Mouse (Mus musculus): ENCODE data around the gene Ankrd33. TPM values are rescaled to one million over a fixed set of nuclear protein-coding genes. Genes with fewer than 3 reads are reported as not detected.

Ankrd33 gene
- polyA plus RNA-seq, 1 experiment from 2014 or later: not detected

DNA sequence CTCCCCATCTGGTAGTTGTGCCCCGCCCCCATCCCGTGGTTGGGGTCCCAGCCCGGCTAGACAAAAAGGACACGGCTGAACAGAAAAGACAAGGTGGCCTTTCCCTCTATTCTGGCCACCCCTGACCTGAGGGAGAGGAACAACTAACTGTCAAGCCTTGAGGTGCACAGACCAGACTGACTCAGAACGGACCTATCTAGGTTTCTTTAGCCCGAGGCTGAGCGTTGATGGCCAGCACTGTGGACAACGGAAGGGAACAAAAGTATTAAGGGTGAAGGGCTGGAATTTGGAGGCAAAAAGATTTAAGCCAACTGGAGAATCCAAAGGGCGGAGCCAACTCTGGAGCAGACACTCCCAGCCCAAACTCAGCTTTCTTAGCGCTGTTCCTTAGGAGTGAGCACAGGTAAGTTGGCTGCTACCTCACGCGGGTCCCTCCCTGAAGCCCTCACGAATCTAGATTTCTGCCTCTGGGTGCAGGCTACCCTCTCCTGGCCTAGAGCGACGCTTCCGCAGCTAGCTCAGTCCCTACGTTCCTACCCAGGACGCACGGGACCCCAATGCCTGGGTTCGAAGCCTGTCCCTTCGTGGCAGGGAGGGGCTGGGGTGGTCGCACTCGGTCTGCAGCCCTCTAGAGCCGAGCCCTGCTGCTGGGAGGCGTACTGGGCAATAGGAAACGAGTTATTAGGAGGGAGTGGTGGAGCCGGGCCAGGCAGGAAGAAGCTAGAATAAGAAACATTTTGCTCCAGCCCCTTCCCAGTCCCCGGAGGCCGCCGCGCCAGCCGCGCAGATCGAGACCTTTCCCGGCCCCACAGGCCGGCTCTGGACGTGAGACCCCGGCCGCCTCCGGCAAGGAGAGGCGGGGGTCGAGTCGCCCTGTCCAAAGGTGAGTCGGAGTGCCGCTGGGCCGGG is 12.9 kb downstream of the Ankrd33 start, which contains the start of gene Acvrl1:
Gene Acvrl1 (plus strand): TSS at position 342 of the 909 bp plus-strand sequence.
- peak within 1 kb of the TSS; percentile 64 for H3K4me2 ChIP-seq (replicated peaks)
- H3K9ac ChIP-seq: peak within 1 kb of the TSS; percentile 51
- H3K27ac ChIP-seq: no peak within 1 kb of the TSS
- peaks cover 26% of the 10 kb centered on the region for H3K4me1 ChIP-seq
- 3% methylated on average over 46 of the region's 46 CpGs for WGBS
- H3K36me3 ChIP-seq: no peaks in the 10 kb centered on the region
- no peak; the same call in 1 of the 2 replicates for ATAC-seq (ENCODE audit: insufficient number of reproducible peaks, insufficient read depth, low FRiP score, low TSS enrichment)
- peak within 1 kb of the TSS; percentile 36 for H3K4me3 ChIP-seq
- H3K27me3 ChIP-seq: peaks cover 38% of the 10 kb centered on the region
- no peaks in the 10 kb centered on the region for H3K9me3 ChIP-seq

DNA sequence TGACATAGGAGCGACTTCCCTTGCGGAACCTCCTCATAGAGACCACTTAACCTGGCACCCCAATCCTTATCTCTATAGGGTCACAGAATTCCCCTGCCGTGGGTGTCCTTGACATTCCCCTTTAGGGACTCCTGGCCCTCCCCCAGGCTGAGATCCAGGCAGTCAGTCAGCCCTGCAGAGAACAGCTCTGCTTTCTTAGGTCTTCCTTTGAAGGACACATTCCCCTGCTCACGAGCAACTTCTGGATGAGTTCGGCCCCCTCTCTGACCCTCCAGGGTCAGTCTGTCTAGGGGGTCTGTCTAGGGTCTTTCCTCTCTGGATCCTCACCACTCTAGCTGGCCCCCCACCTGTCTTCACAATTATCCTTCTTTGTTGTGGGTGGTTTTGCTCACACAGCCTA is 13.9 kb downstream of the Ankrd33 start:
- no peaks in the 10 kb centered on the region for H3K9me3 ChIP-seq
- H3K27me3 ChIP-seq: peaks cover 38% of the 10 kb centered on the region
- peaks cover 35% of the 10 kb centered on the region for H3K4me1 ChIP-seq
- H3K4me2 ChIP-seq (replicated peaks): peak overlapping the region; percentile 64
- no peaks in the 10 kb centered on the region for H3K36me3 ChIP-seq
- no peak for ATAC-seq (ENCODE audit: insufficient number of reproducible peaks, insufficient read depth, low FRiP score, low TSS enrichment)
- no peak overlapping the region for H3K27ac ChIP-seq
- H3K9ac ChIP-seq: no peak overlapping the region
- 23% methylated on average over 5 of the region's 5 CpGs for WGBS
- peak overlapping the region; percentile 36; the same call in 1 of the 2 replicates for H3K4me3 ChIP-seq

DNA sequence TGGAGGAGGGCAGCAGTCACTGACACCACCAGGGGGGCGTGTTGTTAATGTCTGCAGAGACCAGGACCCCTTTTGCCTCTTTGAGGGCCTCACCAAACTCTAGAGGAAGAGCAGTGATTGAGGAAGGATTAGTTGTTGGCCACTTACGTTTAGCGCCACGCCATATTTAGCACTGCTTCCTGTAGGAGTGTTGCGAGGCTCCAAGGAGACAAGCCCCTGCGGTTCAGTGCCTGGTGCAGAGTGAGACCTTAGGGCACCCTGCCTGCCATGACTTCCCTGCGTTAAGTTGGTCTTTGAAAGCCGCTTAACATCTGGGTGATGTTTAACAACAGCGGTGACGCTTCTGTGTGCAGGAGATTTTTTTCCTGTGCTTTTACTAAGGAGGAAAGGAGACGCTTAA is 15.9 kb downstream of the Ankrd33 start:
- Histone ChIP-seq H3K4me1 (peaks cover 48% of the 10 kb centered on the region), H3K9me3 (no peaks in the 10 kb centered on the region), H3K9ac (no peak overlapping the region), H3K36me3 (no peaks in the 10 kb centered on the region), H3K27me3 (peaks cover 33% of the 10 kb centered on the region), H3K4me3 (no peak overlapping the region), H3K27ac (no peak overlapping the region), H3K4me2 (replicated peaks) (no peak overlapping the region)
- no peak for ATAC-seq (ENCODE audit: insufficient number of reproducible peaks, insufficient read depth, low FRiP score, low TSS enrichment)
- WGBS: 31% methylated on average over 11 of the region's 11 CpGs

DNA sequence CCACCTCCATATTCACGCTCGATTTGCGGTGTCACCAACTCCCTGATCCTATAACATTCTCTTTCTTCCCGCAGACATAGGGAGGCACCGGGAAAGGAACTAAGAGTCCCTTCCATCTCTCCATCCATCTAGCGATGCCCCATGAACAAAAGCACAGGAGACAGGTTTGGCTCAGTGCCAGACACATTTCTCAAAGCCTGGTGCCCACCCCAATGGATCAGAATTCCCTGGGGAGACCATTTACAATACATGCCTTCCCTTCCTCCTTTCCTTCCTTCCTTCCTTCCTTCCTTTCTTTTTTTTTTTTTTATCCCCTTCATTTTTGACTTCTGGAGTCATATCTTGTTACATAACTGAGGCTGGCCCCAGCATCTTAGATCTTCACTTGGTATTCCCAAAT is 16.5 kb downstream of the Ankrd33 start:
- 69% methylated on average over 6 of the region's 6 CpGs for WGBS

DNA sequence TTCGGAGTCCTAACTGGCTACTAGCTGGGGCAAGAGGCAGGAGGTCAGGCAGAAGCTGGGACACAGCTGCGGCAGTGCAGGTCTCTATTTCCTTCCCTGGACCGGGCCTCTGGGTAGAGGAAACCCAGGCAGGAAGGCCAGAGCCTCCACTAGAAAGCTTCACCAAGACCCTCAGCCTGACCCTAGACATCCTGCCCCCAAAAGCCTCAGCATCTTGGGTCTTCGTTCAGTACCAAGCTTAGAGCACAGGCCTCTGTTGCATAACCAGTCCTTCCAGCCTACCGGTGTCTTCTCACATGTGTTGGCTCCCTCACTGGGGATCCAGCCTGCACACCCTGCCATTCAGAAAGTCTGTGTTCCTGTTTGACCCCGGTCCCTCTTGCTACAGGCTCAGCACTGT is 17.2 kb downstream of the Ankrd33 start:
- Histone ChIP-seq H3K27ac (no peak overlapping the region), H3K36me3 (no peaks in the 10 kb centered on the region), H3K4me1 (peaks cover 48% of the 10 kb centered on the region), H3K4me2 (replicated peaks) (no peak overlapping the region), H3K9ac (no peak overlapping the region), H3K9me3 (no peaks in the 10 kb centered on the region), H3K4me3 (no peak overlapping the region), H3K27me3 (peaks cover 30% of the 10 kb centered on the region)
- no peak for ATAC-seq (ENCODE audit: insufficient number of reproducible peaks, insufficient read depth, low FRiP score, low TSS enrichment)
- 68% methylated on average over 6 of the region's 6 CpGs for WGBS

More for the DNA sequence above, 16.5 kb downstream of the Ankrd33 start:
- H3K9ac ChIP-seq: no peak overlapping the region
- H3K9me3 ChIP-seq: no peaks in the 10 kb centered on the region
- H3K4me3 ChIP-seq: no peak overlapping the region
- no peaks in the 10 kb centered on the region for H3K36me3 ChIP-seq
- H3K27me3 ChIP-seq: peaks cover 33% of the 10 kb centered on the region
- peaks cover 48% of the 10 kb centered on the region for H3K4me1 ChIP-seq
- ATAC-seq (ENCODE audit: insufficient number of reproducible peaks, insufficient read depth, low FRiP score, low TSS enrichment): no peak
- no peak overlapping the region for H3K27ac ChIP-seq
- no peak overlapping the region for H3K4me2 ChIP-seq (replicated peaks)

DNA sequence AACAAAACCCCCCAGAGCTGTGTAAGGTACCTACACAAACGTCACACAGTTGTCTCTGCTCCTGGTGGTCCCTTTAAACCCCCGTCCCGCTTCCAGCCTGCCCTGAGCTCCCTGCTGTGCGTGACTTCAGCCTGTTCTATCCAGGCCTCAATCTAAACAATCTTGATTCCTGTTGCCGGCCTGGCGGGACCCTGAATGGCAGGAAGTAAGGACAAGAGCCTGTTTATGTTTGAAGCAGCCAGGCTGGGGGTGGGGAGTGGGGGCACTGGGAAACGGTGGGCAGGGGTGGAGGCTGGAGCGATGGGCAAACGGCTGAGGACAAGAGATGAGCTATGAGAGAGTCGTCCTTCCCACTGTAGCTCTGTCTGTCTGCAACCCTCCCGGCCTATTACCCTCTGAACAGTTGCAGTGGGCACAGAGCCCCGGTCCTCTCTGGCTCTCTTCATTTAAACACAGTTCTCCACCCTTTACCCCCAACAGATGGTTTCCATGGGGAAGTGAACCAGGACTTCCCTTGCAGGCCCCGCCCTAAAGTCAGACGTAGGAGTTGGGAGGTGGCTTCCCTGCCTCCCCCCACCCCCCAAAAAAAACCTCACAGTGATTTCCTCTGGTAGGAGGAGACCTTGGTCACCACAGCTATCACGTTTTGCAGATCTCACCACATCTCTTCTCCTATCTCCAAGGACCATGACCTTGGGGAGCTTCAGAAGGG is 18.6 kb downstream of the Ankrd33 start:
- Histone ChIP-seq H3K4me2 (replicated peaks) (peak overlapping the region; percentile 36), H3K27ac (peak overlapping the region; percentile 74), H3K27me3 (peaks cover 16% of the 10 kb centered on the region), H3K9ac (no peak overlapping the region), H3K36me3 (no peaks in the 10 kb centered on the region), H3K4me3 (peak overlapping the region; percentile 11), H3K4me1 (peaks cover 39% of the 10 kb centered on the region), H3K9me3 (no peaks in the 10 kb centered on the region)
- ATAC-seq (ENCODE audit: insufficient number of reproducible peaks, insufficient read depth, low FRiP score, low TSS enrichment): no peak
- 13% methylated on average over 15 of the region's 15 CpGs for WGBS

DNA sequence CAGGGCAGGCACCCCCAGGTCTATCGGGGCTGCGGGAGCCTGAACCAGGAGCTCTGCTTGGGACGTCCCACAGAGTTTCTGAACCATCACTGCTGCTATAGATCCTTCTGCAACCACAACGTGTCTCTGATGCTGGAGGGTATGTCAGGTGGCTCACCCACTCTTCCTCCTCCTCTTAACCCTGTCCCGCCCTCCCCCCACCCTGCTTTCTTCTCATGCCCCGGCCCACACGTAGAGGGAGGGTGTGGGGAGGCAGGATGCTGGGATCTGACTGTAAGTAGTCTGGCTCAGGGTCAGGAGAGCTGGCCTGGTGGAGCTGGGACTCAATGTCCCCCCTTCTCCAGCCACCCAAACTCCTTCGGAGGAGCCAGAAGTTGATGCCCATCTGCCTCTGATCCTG is 19.9 kb downstream of the Ankrd33 start:
- peaks cover 52% of the 10 kb centered on the region for H3K4me1 ChIP-seq
- H3K9me3 ChIP-seq: no peaks in the 10 kb centered on the region
- peak overlapping the region; percentile 36 for H3K4me2 ChIP-seq (replicated peaks)
- H3K27ac ChIP-seq: 0 out of 2 replicates have a peak overlapping the region, but pooled peaks have one; percentile 74
- no peaks in the 10 kb centered on the region for H3K36me3 ChIP-seq
- peak overlapping the region; percentile 11 for H3K4me3 ChIP-seq
- H3K27me3 ChIP-seq: 0 out of 2 replicates have a peak, but pooled peaks cover 5% of the 10 kb centered on the region
- 64% methylated on average over 8 of the region's 8 CpGs for WGBS
- H3K9ac ChIP-seq: no peak overlapping the region
- ATAC-seq (ENCODE audit: insufficient number of reproducible peaks, insufficient read depth, low FRiP score, low TSS enrichment): no peak

DNA sequence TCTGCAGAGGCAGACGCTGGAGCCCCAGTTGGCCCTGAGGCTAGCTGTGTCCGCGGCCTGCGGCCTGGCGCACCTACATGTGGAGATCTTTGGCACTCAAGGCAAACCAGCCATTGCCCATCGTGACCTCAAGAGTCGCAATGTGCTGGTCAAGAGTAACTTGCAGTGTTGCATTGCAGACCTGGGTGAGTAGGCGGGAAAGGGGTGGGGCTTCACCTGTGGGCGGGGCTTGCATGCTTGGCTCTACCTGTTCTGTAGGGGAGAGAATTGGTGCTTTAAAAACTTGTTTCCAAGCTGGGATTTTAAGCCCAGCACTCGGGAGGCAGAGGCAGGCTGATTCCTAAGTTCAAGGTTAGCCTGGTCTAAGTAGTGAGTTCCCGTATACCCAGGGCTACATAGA is 21.9 kb downstream of the Ankrd33 start:
- Histone ChIP-seq H3K4me3 (no peak overlapping the region), H3K36me3 (no peaks in the 10 kb centered on the region), H3K27ac (no peak overlapping the region), H3K9ac (no peak overlapping the region), H3K9me3 (no peaks in the 10 kb centered on the region), H3K27me3 (no peaks in the 10 kb centered on the region), H3K4me2 (replicated peaks) (no peak overlapping the region), H3K4me1 (peaks cover 51% of the 10 kb centered on the region)
- 77% methylated on average over 11 of the region's 11 CpGs for WGBS
- ATAC-seq (ENCODE audit: insufficient number of reproducible peaks, insufficient read depth, low FRiP score, low TSS enrichment): no peak

DNA sequence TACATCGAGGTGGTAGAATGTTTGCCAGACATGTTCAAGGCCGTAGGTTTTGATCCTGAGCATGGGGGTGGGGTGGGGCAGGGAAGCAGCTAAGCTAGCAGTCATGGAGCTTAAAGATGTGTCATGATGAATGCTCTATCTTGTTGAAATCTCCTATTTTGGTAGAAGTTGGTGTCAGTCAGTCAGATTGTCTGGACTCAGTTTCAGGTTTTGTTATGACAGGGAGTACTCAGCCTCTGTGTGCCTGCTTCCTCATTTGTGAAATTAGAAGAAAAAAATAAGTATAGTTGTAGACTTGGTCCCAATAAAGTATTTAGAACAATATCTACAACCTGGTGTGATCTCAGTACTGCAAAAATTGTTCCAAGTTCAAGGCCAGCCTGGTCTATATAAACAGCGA is 23.1 kb downstream of the Ankrd33 start:
- WGBS: 86% methylated on average over 3 of the region's 3 CpGs
- H3K4me2 ChIP-seq (replicated peaks): no peak overlapping the region
- no peaks in the 10 kb centered on the region for H3K27me3 ChIP-seq
- no peaks in the 10 kb centered on the region for H3K9me3 ChIP-seq
- H3K36me3 ChIP-seq: no peaks in the 10 kb centered on the region
- no peak overlapping the region for H3K9ac ChIP-seq
- H3K27ac ChIP-seq: no peak overlapping the region
- no peak for ATAC-seq (ENCODE audit: insufficient number of reproducible peaks, insufficient read depth, low FRiP score, low TSS enrichment)
- H3K4me1 ChIP-seq: peaks cover 56% of the 10 kb centered on the region
- no peak overlapping the region for H3K4me3 ChIP-seq

DNA sequence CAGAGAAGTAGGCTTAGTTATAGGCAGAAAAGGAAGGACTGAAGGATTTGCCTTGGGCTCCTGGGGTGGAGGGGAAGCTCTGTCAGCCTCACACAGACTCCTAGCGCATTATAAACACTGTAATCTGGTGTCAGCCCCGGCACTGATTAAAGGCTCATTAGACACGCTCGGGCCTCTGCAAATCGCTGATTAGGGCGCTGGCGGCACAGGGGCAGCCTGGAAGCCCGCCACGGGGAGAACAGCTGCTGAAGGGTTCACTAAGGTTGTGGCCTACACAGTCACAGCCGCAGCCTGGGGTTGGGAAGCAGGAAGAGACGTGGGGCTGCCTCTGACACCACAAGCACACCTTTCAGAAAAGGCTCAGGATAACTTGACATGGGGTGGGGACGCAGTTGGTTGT is 24.3 kb downstream of the Ankrd33 start:
- H3K4me2 ChIP-seq (replicated peaks): 0 out of 2 replicates have a peak overlapping the region, but pooled peaks have one; percentile 5
- H3K9me3 ChIP-seq: no peaks in the 10 kb centered on the region
- H3K9ac ChIP-seq: peak overlapping the region; percentile 20; the same call in 1 of the 2 replicates

DNA sequence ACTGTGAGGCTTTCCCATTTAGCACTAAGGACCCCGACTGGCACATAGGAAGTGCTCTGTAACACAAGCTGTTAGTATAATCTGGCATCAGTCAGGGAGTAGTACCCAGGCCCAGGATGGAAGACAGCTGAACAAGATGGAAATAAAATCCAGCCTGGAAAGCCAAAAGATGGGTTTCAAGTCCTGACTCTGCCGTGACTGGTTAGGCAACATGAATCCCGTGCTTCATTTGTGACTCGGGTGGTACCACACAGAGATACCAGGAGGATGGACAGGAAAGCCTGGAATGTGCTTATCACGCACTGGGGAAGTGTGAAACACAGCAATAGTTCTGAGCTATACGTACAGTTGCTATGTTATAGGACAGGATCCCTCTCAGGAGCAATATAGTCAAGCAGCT is 25.0 kb downstream of the Ankrd33 start:
- H3K36me3 ChIP-seq: no peaks in the 10 kb centered on the region
- H3K4me2 ChIP-seq (replicated peaks): peak overlapping the region; percentile 19; the same call in 1 of the 2 replicates
- 44% methylated on average over 6 of the region's 6 CpGs for WGBS
- H3K9me3 ChIP-seq: no peaks in the 10 kb centered on the region
- ATAC-seq (ENCODE audit: insufficient number of reproducible peaks, insufficient read depth, low FRiP score, low TSS enrichment): no peak
- H3K4me3 ChIP-seq: no peak overlapping the region
- H3K9ac ChIP-seq: no peak overlapping the region
- H3K27ac ChIP-seq: peak overlapping the region; percentile 71
- peaks cover 56% of the 10 kb centered on the region for H3K4me1 ChIP-seq
- H3K27me3 ChIP-seq: no peaks in the 10 kb centered on the region

More for the DNA sequence above, 24.3 kb downstream of the Ankrd33 start:
- WGBS: 13% methylated on average over 12 of the region's 12 CpGs
- ATAC-seq (ENCODE audit: insufficient number of reproducible peaks, insufficient read depth, low FRiP score, low TSS enrichment): no peak
- Histone ChIP-seq H3K27ac (peak overlapping the region; percentile 71; the same call in 1 of the 2 replicates), H3K36me3 (no peaks in the 10 kb centered on the region), H3K4me1 (peaks cover 57% of the 10 kb centered on the region), H3K27me3 (no peaks in the 10 kb centered on the region), H3K4me3 (no peak overlapping the region)
